Mouse (Mus musculus): ENCODE data around the gene Tysnd1. TPM values are rescaled to one million over a fixed set of nuclear protein-coding genes. Genes with fewer than 3 reads are reported as not detected.

Gene Tysnd1
- total RNA-seq (2021): 10 to 100 TPM; 13.0 to 15.1 TPM
- long read RNA-seq, experiment 1, transcript Tysnd1-201 (4 exons, 2,286 nt): major isoform, 70 of 72 reads
- long read RNA-seq, experiment 1, partial matches to known transcripts: 0 of 72 reads
- long read RNA-seq, experiment 1, other reads (novel, unspliced or antisense): 1 of 72 reads
- long read RNA-seq, experiment 2, transcript Tysnd1-201 (4 exons, 2,286 nt): major isoform, 67 of 70 reads
- long read RNA-seq, experiment 2, partial matches to known transcripts: 1 of 70 reads
- long read RNA-seq, experiment 2, other reads (novel, unspliced or antisense): 2 of 70 reads

DNA sequence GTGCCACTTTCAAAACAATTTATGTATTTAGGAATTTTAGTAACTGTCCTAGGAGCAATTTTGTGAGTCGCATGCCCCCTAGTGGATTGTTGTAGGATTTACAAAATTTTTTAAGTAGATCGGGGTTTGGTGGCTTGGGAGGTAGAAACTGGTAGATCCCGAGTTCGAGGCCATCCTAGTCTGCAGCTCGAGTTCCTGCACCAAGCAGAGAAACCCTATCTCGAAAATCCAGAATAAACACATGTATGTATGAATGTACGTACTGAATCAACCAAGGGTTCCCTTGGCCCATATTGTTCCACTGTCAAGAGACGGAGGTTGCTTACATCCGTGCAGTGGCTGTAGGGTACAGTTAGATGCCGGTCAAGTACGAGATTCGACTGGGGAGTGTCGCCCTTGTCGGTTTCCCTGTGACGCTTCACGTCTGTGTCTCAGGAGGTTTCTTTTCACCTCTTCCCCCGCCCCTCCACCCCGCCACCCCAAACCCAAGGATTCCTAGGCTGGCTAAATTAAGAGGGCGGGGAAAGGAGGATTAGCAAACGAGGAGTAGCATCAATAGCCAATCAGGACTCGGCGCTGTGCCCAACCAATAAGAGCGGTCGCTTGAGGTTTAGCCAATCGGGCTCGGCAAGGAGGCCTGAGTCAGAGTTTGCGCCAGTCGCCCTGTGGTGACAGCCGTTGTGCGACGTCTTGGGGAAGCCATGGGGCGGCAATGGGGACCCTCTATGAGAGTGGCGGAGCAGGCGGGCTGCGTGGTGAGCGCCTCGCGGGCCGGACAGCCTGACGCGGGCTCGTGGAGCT, at the start of gene Tysnd1:
Gene Tysnd1, plus strand, starts transcription at position 645 of the 801 bp plus-strand sequence.
- DNase-seq (ENCODE audit: low spot score): peak; percentile 95

DNA sequence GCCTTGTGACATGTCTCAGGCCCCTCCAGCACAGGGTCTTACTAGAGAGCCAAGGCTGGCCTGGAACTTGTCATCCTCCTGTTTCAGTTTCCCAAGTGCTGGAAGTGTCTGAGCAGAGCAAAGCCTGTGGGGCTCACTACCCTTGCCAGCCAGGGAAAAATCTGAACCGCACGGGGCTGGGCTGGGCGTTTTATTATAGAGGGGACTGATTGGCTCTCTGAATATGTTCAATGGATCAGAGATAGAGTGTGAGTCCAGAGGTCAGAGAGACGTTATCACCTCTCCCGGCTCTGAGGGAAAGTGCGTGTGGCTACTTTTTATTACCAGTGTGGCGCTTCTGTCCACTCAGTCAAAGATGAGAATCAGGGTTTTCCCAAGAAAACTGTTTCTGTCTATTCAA, 48.8 kb upstream of the Tysnd1 start:
- no peak for DNase-seq (ENCODE audit: low spot score)

DNA sequence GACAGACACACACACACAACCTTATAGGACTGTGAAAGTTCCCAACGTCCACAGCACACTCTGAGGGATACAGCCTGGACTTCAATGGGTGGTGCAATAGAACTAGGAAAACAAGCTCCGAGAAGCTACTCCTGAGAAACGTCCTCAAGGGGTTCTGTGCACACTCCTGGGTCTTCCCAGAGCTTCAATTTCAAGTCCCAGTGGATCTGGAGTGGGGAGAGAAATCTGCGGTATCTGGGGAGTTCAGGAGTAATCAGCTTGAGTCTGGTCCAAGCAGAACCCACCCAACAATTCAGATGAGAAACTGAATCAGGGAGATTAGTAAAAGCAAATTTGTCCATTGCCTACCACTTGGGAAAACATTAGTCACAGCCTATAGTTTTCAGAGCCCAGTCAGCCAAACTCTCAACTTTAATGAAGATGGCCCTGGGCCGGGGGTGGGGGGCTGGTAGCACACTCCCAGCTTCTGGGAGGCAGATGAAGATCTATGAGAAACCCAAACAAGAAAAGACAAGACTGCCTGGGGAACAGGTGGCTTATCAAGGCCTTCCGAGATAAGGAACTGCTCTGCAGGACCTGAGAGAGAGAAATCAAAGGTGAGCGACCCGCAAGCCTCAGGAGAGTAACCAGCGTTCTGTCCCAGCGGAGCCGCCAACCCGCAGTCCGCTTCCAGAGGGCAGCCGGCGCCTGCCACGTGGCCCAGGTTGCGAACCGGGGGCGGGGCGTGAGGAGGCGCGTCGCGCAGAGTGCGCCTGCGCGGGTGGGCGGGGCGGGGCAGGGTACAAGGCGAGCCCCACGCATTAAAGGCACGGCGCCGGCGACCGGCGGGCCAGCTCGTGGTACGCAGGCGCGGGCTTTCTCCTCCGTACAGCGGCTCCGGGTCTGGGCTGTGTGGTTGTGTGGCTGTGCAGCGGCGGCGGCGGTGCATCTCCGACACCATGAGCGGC, 47.3 kb upstream of the Tysnd1 start, which contains the start of gene Ppa1:
Gene Ppa1, plus strand, starts transcription at position 763 of the 947 bp plus-strand sequence.
- DNase-seq (ENCODE audit: low spot score): peak; percentile 85

- no peak for DNase-seq (ENCODE audit: low spot score)
Measured at GRCm38 (mm10) chr10:61648737-61649645, 46.3 kb upstream of the Tysnd1 start.

DNA sequence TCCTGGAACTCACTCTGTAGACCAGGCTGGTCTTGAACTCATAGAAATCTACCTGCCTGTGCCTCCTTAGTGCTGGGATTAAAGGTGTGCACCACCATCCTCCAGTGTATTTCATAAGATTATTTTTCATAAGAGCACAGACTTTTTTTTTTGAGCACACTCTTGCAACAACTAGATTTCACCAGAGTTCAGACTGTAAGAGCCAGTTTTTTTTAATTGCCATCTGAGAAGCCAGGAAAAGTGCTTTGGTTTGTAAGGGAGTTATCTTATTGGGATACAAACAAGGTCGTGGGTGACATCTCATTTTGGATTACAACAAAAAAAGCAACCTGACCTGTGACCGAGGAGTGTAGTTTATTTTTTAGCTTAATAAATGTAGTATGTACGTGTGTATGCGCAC, 41.2 kb upstream of the Tysnd1 start:
- DNase-seq (ENCODE audit: low spot score): no peak

GRCm38 (mm10) chr10:61654691-61655090, 40.6 kb upstream of the Tysnd1 start:
- DNase-seq (ENCODE audit: low spot score): no peak

- no peak for DNase-seq (ENCODE audit: low spot score)
Measured at GRCm38 (mm10) chr10:61655188-61655587, 40.1 kb upstream of the Tysnd1 start.

- no peak for DNase-seq (ENCODE audit: low spot score)
Measured at GRCm38 (mm10) chr10:61656928-61657882, 38.1 kb upstream of the Tysnd1 start.

GRCm38 (mm10) chr10:61657985-61658384, 37.3 kb upstream of the Tysnd1 start:
- DNase-seq (ENCODE audit: low spot score): no peak

DNA sequence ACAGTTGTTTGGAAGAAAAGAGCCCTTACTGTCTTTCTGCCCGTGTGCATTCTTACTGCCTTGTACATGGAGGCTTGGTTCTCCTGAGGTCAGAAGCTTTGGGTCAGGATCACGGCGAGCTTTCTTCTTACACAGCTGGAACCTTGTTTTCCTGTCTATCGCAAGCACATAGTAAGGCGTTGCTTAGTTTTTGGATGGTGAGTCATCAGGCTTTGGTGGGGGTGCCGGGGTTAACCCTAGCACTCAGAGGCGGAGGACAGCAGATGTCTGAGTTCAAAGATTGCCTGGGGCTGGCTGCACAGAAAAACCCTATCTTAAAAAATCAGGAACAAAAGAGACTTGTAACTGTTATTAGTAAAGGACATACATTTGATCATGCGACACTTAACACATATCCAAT, 33.4 kb upstream of the Tysnd1 start:
- no peak for DNase-seq (ENCODE audit: low spot score)

DNA sequence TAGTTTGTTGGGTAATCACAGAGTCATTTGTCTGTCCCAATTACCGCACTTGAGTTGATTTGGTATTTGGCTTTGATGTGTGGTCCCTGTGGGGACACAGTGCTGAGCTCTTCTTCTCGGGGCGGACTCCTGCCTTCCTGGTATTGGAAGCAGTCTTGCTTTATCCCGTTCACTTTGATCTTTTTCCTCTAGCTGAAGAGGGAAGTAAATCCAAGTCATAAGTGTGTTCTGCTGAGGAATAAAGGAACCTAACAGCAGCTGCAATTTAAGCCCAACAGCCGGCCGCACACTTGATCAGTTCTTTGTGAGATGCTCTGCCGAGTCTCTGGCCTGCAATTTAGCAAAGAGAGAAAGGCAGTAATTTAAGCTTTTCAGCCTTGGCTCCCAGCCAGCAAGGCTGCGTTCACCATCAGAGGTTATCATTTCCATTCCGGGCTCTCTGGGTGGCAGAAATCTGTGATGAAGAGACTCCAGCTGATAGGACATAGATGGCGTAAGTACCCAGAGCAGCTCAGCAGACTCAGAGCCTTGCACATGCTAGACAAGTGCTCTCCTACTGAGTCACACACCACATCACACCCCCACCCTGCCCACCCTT, 32.8 kb upstream of the Tysnd1 start:
- DNase-seq (ENCODE audit: low spot score): no peak

GRCm38 (mm10) chr10:61665111-61665510, 30.2 kb upstream of the Tysnd1 start:
- DNase-seq (ENCODE audit: low spot score): no peak

DNA sequence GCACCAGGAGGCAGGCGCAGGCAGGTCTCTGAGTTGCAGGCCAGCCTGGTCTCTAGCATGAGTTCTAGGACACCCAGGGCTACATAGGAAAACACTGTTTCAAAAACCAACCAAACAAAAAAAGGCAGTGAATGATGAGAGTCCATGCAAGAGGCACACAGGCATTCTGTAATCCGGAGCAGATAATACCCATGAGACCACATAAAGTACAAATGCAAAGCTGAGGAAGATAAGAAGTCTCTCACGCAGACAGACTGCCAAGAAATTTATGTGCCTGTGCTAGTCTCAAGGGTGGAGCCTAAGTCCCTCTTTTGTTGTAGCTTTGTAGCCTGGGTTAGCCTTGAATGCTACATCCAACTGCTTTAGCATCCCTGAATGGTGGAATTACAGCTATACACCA, 29.7 kb upstream of the Tysnd1 start:
- no peak for DNase-seq (ENCODE audit: low spot score)

- no peak for DNase-seq (ENCODE audit: low spot score)
Measured at GRCm38 (mm10) chr10:61669289-61669688, 26.0 kb upstream of the Tysnd1 start.

DNA sequence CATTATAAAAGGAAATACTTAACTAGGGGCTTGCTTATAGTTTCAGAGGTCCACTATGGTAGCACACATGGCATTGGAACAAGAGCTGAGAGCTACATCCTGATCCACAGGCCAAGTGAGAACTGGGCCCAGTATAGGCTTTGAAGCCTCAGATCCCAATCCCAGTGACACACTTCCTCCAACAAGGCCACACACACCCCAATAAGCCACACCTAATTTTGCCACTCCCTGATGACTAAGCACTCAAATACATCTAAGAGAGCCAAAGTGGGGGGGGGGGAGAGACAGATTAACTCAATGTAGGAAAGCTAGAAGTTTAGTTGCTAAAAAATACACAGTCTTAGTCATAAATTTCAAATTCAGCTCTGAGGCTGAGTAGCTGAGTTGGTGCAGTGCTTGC, 25.4 kb upstream of the Tysnd1 start:
- no peak for DNase-seq (ENCODE audit: low spot score)

DNA sequence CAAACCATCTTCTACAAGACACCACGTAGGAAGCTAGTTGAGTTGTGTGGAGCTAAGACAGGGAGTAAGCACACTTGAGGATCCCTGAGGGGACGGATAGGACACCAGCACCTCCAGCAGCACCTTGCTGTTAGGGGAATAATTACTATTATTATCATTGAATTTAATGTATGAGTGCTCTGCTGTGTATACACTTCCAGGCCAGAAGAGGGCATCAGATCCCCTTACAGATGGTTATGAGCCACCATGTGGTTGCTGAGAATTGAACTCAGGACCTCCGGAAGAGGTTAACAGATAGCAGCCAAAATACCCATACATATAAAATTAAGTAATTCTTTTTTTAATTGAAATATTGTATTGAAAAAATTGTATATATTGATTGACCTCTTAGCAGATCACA, 24.6 kb upstream of the Tysnd1 start:
- DNase-seq (ENCODE audit: low spot score): no peak

DNA sequence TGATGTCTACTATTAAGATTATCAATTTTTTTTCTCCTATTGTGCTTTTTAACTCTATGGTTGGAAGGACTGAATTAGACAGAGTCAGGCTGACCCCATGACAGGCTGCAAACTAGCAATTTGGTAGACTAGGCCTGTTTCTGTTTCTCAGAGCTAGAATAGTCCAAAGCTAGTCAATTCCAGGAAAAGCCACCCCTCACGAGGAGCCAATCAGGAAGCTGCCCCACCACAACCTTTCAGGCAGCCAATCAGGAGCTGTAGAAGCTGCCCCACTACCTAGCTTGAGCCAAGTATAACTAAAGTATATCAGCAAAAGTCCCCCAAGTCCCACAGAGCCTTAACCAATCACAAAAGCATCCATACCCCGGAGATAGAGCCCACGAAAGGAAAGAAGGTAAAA, 19.4 kb upstream of the Tysnd1 start:
- no peak for DNase-seq (ENCODE audit: low spot score)

- DNase-seq (ENCODE audit: low spot score): no peak
Measured at GRCm38 (mm10) chr10:61679545-61679944, 15.8 kb upstream of the Tysnd1 start.
